Mouse (Mus musculus): ENCODE measurements around the gene 2010111I01Rik. TPM values are rescaled to one million over a fixed set of nuclear protein-coding genes. Genes with fewer than 3 reads are reported as not detected.

2010111I01Rik gene
- total RNA-seq, 2 experiments from 2014 or later = 121 to 143 TPM

DNA sequence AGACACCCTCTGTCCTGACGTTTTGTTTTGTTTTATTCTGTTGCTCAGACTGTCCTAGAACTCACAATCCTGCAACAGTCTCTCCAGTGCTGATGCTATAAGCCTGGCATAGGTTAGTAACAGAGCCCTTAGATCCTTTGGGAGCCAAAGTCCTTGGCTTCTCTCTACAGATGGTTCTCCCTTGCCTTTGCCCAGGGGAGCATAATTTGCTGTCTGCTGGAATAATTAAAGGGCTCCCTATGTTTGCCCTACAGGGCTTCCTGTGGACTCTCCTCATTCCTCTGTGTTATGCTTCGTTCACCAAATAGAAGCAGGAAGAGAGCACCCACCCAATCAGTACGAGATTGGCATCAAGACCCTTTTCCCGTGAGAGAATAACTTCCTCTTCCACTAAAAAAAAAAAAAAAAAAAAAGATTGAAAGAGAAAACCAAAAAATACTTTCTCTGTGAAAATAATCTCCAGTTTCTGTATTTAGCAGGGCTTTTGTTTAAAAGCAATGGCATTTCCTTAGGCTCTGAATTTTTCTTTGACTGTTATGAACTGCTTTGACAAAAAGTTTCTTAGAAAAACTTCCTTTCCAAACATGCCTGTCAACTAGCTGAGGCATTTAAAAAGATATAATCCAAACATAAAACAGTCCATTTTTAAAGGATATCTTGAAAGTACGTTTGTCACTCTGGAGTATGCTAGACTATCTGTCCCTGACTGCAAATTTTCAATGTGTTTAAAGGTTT is 271.6 kb downstream of the 2010111I01Rik start:
- peak in 1 of 2 experiments; percentile 4 for DNase-seq
- intact Hi-C loops (cut with DNase I) = loop anchor here (2.0 kb wide), 1 partner anchor 190 kb away; no protein-coding TSS in a partner anchor

DNA sequence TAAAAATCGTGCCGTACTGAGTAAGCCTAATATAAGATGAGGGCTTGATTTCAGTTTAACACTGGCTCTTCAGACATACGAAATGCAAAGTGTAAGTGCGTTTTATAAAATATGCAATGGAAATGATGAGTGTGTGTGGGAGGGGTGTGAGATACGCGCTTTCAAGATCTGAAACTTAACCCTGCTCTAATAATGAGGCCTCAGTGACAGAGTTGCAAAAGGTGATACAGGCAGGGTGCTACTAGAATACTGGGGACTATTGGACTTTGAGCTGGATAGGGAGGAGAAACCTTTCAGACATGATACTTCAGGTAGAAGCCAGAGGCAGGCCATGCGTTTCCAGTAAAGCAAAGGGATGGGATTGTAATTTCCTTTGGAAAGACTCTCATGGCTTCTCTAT is 273.4 kb downstream of the 2010111I01Rik start:
- intact Hi-C loops (cut with DNase I) = no loop called here
- no peak for DNase-seq

DNA sequence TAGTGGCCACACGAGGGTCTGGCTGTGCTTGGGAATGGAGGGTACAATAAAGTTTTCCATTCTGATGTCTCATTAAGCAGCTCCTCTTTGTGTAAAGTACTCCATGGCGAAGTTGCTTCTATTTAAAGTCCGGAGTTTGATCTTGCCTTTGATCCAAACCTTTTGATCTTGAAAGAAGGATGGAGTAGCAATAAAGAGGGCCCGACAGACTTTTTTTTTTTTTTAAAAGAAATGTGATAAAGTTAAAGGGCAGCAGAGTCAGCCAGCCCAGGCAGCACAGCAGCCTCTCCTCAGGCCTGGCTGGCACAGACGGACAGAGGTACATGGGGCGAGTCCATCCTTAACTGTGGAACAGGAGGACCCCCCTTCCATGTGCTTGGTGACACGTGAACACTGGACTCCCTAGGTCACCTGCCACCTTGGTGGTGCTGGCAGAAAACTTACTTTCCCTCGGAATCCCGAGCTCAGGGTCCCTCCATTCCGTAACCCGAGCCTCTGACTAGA is 274.7 kb downstream of the 2010111I01Rik start:
- intact Hi-C loops (cut with DNase I) = no loop called here
- peak in 1 of 2 experiments; percentile 65 for DNase-seq

DNA sequence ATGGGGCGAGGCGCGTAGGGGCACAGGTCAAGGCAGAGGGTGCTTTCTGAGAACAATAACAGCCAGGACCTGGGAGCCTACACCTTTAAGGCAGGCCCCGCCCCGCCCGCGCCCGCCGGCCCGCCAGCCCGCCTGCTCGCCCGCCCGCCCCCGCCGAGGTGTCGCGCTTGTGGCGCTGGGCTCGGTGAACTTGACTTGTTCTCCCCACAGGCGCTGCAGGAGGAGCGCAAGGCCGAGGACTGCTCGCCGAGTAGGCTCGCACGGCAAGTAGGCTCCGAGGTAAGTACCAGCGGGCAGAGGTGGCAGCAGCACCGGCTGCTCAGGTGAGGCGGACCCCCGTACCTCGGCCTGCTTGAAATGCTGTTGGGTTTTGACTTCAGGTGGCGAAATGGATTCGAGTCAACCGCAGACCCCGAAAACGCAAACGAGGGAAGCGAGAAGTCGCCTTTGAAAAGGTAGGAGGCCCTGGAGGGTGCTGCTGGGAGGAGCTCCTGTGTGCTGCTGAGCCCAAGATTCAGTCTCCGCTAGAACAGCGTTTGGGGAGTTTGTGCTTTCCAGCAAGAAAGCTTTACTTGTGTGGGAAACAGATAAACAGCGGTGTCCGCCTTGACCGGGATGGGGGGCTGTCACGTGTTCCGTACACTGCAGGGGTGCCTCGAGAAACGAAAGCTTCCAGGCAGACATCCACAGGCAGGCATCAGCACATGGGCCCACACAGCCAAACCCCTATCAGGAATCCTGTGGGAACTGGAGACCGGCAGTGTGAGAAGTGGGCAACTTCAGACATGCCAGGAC is 275.4 kb downstream of the 2010111I01Rik start:
- intact Hi-C loops (cut with DNase I) = loop anchor here (2.0 to 5.0 kb wide), 2 partner anchors 33 to 92 kb away; no protein-coding TSS in a partner anchor
- peak; percentile 87 to 91 for DNase-seq

DNA sequence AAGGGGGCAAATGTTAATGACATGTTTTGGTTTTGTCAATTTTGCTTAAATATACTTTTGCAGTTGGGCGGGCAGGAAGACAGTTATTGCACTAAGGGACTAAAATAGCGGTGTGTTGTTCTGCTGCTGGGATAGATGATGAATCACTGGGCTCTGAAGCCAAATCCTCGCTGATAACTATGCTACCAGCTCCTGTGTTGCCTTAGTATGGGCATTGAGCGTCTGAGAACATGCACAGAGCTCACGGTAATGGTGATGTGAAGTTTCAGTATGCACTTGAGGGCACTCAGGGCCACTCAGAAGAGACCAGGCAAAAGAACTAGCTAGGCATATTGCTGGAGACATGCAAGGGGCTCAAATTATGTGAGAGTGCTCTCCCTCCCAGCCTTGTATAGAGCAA is 276.1 kb downstream of the 2010111I01Rik start:
- intact Hi-C loops (cut with DNase I) = loop anchor here (2.0 to 5.0 kb wide), 2 partner anchors 32 to 91 kb away; no protein-coding TSS in a partner anchor
- DNase-seq = peak; percentile 65 to 77

DNA sequence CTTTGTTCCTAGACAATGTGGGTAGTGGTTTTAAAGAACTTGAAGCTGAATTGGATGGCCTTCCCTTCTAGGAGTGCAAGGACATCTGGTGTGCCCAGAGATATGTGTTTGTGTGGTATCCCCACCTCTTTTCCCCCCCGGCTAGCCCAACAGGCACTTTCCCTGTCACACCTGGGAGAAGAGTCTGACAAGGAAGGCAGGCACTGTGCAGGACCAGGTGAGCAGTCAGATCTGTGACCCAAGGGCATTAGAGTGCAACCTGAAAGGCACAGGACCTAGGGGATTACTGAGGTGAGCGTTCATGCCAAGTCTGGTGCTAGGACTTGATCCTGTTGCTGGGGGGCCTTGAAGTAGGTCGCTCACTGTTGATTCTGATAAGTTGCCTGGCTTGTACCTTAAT is 277.0 kb downstream of the 2010111I01Rik start:
- DNase-seq = peak in 1 of 2 experiments; percentile 43
- intact Hi-C loops (cut with DNase I) = loop anchor here (2.0 to 5.0 kb wide), 3 partner anchors 31 to 129 kb away; no protein-coding TSS in a partner anchor

DNA sequence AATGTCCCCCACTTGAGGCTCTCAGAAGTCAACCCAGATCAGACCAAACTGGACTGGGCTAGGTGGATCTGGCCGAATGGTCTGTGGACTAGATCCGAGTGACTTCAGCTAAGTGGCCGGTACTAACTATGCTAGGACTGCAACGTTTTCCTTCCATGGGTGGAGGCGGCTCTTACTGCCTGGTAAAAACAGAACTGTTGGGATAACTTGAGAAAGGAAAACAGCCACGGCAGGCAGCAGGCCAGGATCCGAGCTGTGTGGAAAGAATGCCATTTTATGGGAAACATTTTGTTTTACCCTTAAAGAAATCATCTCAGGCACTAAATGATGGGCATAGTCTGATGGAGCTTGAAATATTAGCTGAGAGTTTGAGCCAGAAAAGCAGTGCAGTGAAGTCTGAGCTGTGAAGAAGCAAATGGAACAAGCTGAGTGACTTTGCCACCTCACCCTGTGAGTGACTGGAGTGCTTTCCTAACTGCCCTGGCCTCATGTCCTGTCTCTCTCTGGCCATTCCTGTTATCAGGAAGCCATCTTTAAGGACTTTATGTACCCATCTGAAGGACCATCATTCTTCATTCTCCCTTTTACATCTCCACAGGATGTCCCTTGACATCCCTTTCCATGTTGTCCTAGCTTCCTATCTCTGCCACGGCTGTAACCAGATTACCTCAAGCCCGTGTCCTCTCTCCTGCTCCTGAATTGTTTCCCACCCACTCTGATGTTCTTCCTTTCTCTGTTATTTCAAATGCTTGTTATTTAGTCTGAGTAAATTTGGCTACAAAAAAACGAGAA is 277.9 kb downstream of the 2010111I01Rik start:
- intact Hi-C loops (cut with DNase I) = loop anchor here (2.0 to 5.0 kb wide), 2 partner anchors 90 to 130 kb away; no protein-coding TSS in a partner anchor
- DNase-seq = peak; percentile 66 to 68

DNA sequence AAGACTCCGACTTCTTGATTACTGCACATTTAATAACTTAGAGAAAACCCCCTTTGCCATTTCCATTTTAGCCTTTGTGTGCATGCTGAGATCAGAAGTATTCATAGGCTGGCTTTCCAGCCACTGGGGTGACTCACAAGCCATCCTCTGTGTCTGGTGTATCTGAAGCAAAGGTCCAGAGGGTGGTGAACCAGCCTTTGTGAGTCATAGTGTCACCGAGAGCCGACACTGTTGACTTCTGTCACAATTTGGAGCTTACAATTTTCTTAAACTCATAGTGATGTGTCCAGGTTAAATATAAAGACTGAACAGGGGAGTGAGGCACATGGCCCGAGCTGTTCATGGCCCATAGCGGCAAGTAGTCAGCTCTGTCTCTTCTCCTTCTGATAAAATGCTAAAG is 278.9 kb downstream of the 2010111I01Rik start:
- intact Hi-C loops (cut with DNase I) = loop anchor here (2.0 to 5.0 kb wide), 2 partner anchors 89 to 131 kb away; no protein-coding TSS in a partner anchor
- peak; percentile 54 to 69 for DNase-seq

DNA sequence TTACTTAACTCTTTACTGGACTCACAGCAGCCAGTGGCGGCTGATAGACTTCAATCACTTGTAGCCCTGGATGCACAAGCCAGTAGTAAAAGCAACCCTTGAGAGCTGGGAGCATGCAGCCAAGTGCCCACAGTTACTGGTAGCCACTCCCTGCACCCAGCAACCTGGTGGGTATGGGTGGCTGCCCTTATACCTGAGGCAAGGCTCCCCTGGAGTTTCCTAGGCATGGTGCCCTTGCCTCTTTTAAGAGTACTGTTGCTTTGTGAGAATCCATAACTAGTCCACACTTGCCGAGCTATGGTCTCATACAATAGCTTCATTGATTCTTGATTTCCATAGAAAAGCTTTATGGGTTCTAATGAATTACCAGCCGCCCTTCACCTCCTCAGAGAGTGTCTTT is 279.7 kb downstream of the 2010111I01Rik start:
- no peak for DNase-seq
- intact Hi-C loops (cut with DNase I) = loop anchor here (5.0 kb wide), 1 partner anchor 88 kb away; no protein-coding TSS in a partner anchor

DNA sequence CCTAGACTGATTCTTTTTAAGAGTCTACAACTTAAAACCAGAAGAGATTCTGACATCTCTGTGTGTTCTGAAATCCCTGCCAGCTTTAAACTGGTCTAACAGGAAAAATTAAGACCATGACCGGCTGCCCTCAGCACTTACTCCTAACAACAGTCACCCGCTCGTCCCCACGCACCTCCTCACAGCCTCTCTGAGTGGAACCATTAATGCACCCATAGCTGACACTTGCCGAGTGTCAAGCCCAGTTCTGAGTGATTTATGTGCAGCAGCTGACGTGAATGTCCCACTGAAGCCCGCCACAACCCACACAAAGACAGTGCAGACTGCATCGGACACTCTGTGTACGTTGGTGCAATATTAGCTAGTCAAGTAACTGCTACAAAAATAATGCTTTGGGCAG is 280.5 kb downstream of the 2010111I01Rik start:
- DNase-seq = no peak
- intact Hi-C loops (cut with DNase I) = no loop called here

DNA sequence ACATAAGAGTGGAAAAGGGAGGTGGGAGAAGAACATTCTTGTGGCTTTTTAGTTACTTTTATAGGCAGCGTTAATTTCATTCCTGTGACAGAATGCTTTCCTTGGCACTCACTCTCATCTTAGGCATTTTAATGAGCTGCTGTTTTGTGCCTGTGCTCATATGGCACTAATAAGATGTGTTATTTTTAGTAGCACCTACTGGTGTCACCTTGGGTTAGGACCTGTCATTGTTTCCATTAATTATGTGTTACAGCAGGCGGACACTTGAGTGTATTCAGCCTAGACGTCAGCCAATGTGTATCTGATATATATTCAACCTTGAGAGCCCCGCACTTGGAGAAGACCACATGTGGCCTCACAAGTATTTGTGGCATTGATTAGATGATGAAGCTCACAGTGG is 281.1 kb downstream of the 2010111I01Rik start:
- peak in 1 of 2 experiments; percentile 37 for DNase-seq
- intact Hi-C loops (cut with DNase I) = no loop called here

DNA sequence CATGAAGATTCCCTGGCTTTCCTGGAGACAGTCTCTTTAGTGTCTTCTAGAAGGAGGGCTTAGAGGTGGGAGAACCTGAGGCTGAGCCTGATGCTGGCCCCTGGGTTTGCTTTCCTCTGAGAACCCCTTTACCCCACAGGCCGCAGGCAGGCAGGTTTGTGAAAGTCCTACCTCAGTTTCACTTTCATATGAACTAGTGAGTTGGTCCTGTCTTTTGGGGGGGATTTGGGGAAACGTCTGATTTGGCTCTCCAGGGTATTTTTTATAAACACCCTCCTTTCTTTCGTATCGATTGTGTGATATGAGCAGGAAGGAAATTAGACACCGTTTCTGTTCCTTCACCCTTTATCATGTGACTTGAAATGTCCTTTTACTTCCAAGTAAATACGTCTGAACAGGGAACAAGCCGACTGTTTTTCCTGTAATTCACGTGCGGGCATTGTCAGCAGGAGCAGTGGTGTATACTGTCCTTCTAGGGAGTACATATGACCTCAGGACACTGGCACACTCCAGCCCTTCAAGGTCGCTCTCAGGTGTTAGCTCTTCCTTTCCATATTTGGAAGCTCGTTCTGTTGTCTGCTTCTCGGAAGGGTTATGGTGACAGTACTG is 281.7 kb downstream of the 2010111I01Rik start:
- peak in 1 of 2 experiments; percentile 53 for DNase-seq
- intact Hi-C loops (cut with DNase I) = no loop called here

DNA sequence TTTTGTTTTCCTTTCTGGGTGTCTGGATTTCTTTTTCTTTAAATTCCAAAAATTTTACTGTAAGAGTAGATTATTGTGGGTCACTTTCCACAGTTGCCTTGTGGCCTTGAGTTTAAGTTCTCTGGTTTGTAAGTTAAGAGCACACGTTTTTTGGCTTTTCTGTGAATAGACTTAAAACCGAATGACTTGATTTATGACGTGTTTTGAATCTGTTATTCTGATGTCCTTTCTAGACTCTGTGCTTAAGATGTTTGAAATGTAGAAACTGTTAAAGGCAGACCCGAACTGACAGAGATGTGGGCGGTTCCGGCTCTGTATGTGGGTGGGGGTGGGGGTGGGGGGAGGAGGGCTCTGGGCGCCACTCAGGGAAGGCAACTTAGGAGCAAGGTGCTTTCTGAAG is 282.3 kb downstream of the 2010111I01Rik start:
- intact Hi-C loops (cut with DNase I) = no loop called here
- no peak for DNase-seq

DNA sequence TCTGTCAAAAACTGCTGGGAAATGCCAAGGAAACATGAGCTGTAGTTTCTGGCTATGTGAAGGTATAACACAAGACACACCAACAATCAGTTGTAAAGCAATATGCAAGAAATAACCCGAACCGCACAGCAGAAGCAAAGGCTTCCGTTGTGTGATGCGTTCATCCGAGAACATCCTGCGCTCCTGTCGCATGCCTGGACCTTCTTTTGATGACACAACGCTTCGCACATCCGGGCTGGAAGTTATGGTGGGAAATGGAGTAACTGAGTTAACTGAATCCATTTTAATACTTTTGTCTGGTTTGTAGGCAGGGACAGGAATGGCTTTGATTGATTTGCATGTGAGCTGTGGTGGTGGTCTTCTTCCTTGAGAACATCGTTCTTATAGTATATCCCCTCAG is 282.9 kb downstream of the 2010111I01Rik start:
- intact Hi-C loops (cut with DNase I) = no loop called here
- DNase-seq = peak in 1 of 2 experiments; percentile 27

DNA sequence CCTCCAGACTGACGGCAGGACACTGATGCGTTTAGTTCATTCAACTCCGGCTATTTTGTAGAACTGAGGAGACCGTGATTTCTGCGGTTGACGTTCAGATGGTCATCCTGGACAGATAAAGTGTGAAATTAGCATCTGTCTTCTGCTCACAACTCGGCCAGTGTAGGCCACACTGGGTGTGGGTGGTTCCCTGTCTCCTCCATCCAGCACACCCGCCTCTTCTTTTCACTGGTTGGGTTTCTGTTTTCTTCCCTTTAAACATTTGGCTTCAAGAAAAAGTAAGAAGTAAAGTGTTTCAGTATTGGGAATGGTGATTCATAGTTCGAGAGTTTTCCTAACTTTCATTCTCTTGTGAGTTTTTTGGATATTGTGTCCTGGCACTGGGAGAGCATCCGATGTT is 283.6 kb downstream of the 2010111I01Rik start:
- intact Hi-C loops (cut with DNase I) = no loop called here
- DNase-seq = peak in 1 of 2 experiments; percentile 31

DNA sequence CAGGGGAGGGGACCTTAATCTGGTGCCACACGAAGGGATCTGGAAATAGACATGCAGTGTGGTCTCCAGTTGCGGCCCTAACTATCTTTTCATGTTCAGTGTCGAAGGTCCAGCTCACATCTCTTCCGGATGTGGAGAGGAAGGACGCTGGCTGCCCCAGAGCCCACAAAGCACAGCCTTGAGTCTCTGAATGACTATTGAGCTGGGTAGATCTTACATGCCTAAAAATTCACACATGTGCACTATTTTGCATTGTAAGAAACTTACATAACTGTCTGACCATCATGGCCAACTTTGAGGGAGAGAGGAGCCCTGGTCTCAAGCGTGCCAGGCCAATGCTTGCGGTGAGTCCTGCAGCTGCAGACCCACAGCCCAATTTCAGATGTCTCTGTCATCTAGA is 284.5 kb downstream of the 2010111I01Rik start:
- peak in 1 of 2 experiments; percentile 31 for DNase-seq
- intact Hi-C loops (cut with DNase I) = no loop called here

DNA sequence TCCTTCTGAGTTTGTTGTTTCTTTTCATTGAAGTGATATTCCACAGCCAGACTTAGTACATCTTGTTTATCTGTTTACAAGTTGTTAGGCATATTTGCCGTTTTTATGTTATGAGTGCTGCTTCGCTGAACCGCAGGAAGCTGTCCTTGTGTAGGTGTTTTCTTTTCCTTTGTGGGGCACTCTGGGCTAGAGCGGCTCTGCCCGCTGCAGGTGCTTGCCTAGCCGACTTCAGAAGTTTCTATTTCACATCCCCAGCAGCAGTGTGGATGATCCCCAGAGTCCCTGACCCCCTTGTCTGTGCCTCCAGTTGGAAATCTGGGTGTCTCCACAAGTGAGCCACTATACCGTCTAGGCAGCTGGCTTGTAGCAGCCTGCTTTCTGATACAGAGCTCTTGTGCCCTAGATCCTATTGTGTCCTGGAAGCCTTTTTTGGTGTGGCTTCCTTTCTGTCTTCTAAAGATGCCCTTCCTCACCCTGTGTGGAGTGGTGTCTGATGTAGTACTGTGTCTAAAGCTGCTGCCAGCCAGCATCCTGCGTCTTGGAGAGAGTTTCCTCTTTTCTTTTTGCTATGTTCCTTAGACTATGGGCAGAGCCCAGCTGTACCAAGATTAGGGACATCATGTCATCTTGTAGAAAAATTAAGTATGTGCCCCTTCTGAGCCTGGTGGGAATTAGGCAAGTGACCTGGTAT is 285.2 kb downstream of the 2010111I01Rik start:
- DNase-seq = peak in 1 of 2 experiments; percentile 23
- intact Hi-C loops (cut with DNase I) = no loop called here

DNA sequence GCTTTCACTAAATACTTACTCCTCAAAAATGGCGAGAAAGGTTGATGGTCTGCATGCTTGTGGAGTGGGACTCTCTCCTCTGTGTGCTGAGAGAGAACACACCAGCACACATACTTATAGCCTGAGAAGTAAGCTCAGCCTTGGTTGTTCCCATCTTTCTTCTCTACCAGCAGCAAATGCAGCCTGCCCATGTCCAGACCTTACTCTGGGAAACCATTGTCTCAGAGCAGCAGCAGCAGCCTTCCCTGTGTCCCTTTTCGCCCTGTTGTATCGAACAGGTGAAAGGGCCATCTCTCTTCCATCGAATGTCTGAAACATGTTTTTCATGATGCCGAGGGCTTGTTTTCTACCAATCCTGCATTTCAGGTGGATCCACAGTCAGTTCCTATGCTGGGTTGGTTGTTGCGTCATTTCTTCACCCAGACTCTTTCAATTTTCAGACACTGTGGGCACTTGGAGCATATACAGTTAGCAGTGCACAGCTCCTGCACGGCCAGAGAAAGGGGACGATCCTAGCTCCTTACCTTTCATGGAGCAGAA is 285.8 kb downstream of the 2010111I01Rik start:
- intact Hi-C loops (cut with DNase I) = no loop called here
- no peak for DNase-seq
